Mouse (Mus musculus): Measurements from ENCODE around the gene Flt1.

Flt1 gene

GRCm38 (mm10) chr5:147725831-147726700, at the start of gene Flt1:
Flt1 (minus strand) TSS chr5:147726011.
- no peak for DNase-seq (ENCODE audit: low spot score in 2 of 2)

DNA sequence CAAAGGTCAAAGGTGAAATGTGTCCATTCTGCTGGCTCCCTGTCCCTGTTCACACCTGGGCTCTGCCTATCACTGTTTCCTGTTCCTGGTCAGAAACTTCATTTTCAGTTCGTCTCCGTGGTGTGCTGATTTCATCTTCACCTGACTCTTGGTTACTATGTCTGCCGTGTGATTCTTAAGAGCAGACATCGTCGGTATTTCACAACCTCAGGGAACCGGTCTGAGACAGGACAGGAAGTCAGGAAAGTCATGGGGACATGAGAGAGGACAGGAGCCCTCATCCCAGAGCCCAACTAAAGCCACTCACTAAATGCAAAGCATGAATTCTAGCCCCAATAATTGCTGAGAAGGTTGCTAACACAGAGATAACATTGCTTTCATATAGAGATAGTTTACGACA, 49.4 kb upstream of the Flt1 start:
- no peak for DNase-seq (ENCODE audit: low spot score in 2 of 2)

DNA sequence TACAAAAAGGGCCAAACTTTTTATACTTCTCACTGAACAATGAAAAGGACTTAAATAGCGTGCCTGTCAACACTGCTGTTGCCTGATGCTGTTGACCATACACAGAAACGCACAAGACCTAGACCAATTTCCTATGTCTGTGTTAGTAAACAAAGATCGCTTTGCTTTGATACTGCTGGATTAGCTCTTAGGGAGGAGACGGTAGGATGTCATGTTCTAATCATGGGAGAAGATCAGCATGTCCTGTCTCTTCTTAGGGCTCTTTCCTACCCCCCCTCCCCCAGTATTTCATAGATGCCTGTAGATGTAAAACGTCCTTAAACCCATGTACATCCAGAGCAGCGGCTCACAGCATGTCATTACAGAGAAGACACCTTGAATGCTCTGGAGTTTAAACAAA, 44.1 kb upstream of the Flt1 start:
- DNase-seq (ENCODE audit: low spot score in 2 of 2), result no peak

DNA sequence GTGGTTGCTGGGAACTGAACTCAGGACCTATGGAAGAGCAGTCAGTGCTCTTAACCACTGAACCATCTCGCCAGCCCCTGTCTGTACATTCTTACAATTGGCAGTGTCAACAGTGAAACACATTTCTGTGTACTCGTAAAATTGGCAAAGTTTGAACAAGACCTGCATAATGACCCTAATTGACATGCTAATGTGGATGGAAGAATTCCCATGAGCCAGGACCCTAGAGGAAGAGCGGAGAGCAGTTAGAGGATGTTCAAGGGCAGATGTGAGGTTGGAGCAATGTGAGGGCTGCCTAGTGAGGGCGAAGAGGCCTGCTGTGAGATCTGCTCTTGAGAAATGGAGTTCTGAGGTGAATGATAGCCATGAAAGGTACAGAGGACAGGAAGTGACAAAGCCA, 38.2 kb upstream of the Flt1 start:
- no peak for DNase-seq (ENCODE audit: low spot score in 2 of 2)

DNA sequence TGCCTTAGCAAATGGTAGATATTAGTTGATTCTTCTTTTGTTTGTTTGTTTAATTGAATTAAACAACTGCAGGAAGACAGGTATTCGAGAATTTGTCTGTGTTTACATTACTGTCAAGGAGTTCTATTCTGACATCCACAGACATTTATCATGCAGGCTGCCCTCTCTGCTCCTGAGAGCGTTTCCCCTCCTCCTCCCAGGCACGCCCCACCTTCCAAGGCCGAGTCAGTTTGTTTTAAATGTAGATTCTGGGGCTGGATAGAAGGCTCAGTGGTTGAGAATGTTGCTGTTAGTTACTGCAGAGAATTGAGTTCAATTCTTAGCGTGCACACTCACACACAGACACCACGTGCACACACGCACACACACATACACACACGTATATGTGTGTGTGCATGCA, 36.2 kb upstream of the Flt1 start:
- DNase-seq (ENCODE audit: low spot score in 2 of 2), result no peak

DNA sequence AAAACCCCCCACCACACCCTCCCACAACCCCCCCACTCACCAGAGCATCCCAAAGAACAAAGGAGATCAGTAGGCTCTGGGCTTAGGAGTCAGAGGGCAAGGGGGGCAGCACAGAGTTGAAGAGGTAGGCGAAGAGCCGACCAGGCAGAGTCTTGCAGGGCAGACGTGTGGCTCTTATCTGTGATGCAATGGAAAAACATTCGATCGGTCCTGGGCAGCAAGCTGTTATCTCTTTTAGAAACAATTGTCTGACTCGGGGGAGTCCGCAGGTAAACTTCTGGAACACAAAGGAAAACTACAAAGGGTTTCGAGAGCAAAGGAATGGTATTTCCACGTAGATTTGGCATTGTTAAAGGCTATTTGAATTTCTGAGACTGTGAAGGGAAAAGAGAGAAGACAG, 35.5 kb upstream of the Flt1 start:
- DNase-seq (ENCODE audit: low spot score in 2 of 2), result no peak

DNA sequence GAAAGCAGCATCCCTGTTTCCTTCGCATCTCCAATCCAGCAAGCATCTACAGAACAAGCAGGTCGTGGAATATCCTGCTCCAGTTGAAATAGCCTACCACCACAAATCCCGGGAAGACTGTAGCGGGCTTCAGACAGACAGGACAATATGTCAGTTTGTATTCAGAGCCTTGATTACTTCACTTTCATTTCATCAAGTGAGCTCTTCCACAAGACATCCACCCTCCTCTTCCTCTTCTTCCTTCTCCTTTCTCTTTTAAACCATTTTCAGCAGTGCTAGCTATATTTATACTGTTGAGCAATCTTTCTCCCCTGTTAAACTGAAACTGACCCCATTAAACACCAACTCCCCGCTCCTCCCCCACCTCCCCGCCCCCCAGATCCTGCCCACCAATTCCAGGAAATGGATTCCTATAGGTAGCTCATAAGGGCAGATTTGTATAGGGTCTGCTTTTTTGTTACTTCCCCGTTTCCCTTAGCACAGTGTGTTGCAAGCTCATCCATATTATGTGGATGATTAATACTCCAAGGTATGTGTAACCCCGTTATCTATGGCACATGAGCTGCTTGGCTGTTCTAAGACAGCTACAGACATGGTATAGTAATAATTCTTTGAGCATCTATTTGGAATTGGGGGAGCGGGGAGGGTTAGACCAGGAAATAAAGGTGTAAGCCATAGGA, 33.0 kb upstream of the Flt1 start:
- no peak for DNase-seq (ENCODE audit: low spot score in 2 of 2)

- no peak for DNase-seq (ENCODE audit: low spot score in 2 of 2)
Observed at GRCm38 (mm10) chr5:147757832-147758587, 32.2 kb upstream of the Flt1 start.

- DNase-seq (ENCODE audit: low spot score in 2 of 2), result no peak
Observed at GRCm38 (mm10) chr5:147752914-147753341, 27.1 kb upstream of the Flt1 start.

- peak in 1 of 2 experiments; percentile 5 for DNase-seq (ENCODE audit: low spot score in 2 of 2)
Observed at GRCm38 (mm10) chr5:147751673-147752130, 25.9 kb upstream of the Flt1 start.

DNA sequence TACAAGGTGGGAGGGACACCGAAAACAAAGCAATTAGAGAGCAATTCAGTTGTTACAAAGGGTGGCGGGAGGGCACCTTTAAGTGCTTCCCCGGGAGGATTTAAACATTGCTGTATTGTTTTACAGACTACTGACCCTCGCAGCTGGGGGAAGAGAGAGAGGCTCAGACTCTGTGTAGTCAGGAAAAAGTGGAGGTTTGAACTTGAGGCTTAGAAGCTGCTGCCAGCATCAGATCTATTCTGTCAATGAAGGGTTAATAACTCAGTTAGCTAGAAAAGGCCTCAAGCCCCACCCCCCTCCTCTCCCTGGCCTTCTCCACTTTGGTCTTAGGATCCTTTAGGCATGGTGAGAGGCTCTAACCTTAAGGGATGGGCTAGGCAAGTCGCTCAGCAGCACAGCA, 24.2 kb upstream of the Flt1 start:
- DNase-seq (ENCODE audit: low spot score in 2 of 2), result no peak

DNA sequence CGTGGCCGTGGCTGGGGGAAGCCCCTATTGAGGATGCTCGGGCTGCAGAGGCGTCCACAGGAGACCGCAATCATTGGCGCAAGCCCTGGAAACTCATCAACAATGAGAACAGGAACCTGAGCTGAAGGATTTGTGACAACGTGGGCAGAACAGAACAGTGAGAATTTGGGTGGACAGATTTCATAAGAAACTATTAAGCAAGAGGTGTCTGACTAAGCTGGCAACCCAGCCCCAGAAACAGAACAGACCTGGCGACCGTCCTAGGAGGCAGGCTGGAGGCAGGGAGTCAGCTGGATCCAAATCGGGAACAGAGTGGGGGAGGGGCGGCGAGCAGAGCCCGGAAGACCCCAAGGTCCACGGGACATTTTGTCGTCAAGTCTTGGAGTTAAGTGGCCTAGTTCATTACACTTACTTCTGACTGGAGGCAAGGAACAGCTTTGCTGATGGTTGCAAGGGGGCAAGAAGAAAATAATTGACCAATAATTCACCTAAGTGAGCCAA, 22.3 kb upstream of the Flt1 start:
- no peak for DNase-seq (ENCODE audit: low spot score in 2 of 2)

DNA sequence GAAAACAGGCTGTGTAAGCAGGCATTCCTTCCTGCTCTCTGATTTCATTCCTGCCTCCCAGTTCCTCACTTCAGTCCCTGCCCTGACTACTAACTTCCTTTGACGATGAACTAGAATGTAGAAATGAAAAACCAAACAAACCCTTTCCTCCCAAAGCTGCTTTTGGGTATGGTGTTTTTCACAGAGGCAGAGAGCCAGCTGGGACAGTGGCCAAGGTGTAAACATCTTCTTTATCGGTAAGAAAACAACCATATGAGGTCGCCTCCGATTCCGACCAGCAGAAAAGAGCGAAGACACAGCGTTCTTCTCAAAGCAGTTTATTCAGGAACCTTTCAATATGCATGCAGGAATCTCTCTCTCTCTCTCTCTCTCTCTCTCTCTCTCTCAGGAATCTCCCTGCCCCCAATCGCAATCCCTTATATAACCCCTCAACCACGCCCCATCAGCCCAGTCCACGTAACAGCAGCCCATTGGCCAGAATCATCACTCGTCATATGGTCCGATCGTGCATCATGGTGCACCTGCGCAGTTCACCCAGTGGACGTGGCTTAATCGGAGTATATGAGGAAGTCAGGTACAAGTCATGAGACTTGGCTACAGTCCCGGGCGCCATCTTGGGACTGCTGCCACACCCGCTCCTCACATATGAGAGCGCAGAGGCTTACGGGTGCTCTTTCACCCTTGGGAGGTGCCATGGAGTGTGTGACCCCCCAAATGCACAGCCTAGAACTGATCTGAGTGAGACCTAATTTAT, 19.3 kb upstream of the Flt1 start:
- DNase-seq (ENCODE audit: low spot score in 2 of 2), result no peak

GRCm38 (mm10) chr5:147742468-147743111, 16.8 kb upstream of the Flt1 start:
- no peak for DNase-seq (ENCODE audit: low spot score in 2 of 2)

- DNase-seq (ENCODE audit: low spot score in 2 of 2), result no peak
Observed at GRCm38 (mm10) chr5:147736766-147737280, 11.0 kb upstream of the Flt1 start.

GRCm38 (mm10) chr5:147733682-147734081, 7.9 kb upstream of the Flt1 start:
- DNase-seq (ENCODE audit: low spot score in 2 of 2), result no peak

DNA sequence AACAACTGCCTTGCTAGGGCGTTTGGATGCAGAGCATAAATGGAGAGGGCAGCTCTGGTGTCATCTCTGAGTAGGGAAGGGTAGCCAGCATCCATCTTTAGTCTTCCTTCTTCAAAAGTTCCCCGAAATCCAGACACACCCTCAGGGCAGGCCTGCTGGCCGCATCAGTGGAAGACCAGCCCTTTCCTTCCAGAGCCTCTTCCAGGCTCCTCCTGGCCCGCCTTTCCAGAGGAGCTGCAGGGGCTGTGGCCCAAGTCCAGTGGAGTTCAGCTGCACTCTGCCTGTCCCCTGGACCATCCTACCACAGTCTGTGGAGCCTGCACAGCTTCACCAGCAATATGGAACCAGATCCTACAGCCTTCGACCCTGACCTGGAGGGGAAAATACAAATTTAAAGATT, 7.1 kb upstream of the Flt1 start:
- DNase-seq (ENCODE audit: low spot score in 2 of 2), result no peak

DNA sequence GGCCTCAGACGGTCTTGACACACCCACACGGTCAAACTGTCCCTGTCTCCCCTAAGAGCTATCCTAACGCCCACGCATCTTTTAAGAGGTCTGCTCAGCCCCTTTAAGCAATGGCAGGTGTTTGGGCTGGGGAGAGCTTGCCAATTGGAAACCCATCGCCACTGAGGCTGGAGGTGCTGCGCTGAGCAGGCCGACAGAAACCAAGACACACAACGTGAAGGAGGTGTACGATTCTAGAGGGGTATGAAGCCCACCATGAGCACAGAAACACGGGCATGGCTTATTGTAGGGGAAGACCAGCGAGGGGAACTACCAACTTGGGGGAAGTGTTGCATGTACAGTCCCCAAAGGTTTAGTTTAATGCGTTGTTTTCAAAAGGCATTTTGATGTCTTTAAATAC, 1.7 kb upstream of the Flt1 start:
- DNase-seq (ENCODE audit: low spot score in 2 of 2), result no peak

DNA sequence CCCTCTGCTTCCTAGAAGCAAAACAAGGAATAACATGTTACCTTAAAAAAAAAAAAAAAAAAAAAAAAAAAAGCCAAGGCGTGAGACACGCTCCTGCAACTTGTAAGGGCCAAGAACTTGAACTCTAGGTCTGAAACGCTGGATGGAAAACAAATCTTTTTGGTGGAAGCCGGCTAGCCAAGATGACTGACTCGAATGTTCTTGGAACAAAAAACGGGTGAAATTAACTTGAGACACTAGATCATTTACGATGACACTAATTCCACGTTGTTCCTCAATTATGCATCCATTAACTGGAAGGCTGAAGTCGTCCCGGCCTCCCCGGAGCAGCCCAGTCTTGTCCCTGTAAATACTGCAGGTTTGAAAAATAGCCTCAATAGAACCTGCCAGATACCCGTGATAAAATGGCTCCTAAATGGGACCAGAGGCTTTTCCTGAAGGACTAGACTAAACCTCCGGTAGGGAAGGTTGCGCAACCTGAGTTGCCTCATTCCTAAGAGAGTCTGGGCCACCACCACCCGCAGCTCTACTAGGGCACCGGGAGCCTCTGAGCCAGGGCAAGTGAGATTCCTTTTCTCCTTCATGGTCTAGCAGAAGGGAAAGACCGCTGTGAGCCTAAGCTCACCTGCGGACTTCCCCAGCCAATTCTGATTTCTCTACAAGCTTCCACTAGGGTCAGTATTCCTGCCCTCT, 1.0 kb upstream of the Flt1 start:
- DNase-seq (ENCODE audit: low spot score in 2 of 2), result no peak
